ENCODE assay signal across 20 mouse cellular contexts in genomic region chr11:76983641-76984040, GRCm38 (mm10). TPM values are rescaled to one million over a fixed set of nuclear protein-coding genes. Genes with fewer than 3 reads are reported as not detected.
"Had no signal": no experiment of that assay in that cellular context is flagged by ENCODE, and none has a peak within 500 bp of the region (broad histone marks: within the 10 kb centered on the region; RNA-seq: fewer than 3 reads in every experiment).

No protein-coding gene starts in this region.

- H3K4me1 ChIP-seq: limb, embryonic 10.5 days; limb, embryonic 13.5 days; neural tube, embryonic 12.5 days; neural tube, embryonic 15.5 days had no signal

- H3K9me3 ChIP-seq: limb, embryonic 10.5 days; limb, embryonic 13.5 days; megakaryocyte, embryonic 14.5 days; neural tube, embryonic 12.5 days; neural tube, embryonic 15.5 days had no signal

- H3K27me3 ChIP-seq: limb, embryonic 13.5 days; megakaryocyte, embryonic 14.5 days; neural tube, embryonic 12.5 days; neural tube, embryonic 15.5 days had no signal

- H3K9ac ChIP-seq: limb, embryonic 13.5 days; lung, embryonic 14.5 days; neural tube, embryonic 12.5 days; neural tube, embryonic 15.5 days had no signal

- H3K27ac ChIP-seq: kidney, postnatal 0 days; layer of hippocampus, adult 2 months; limb, embryonic 10.5 days; limb, embryonic 13.5 days; macrophage; neural tube, embryonic 12.5 days; neural tube, embryonic 15.5 days had no signal

- ATAC-seq: intestine, postnatal 0 days; lung, postnatal 0 days had no signal

- DNase-seq: kidney, adult 2 months; kidney, postnatal 25 days; layer of hippocampus, adult 9-11 months; lung, embryonic 14.5 days; midbrain, embryonic 14.5 days; thymus, adult 18-20 months; thymus, postnatal 36 days had no signal

- H3K4me3 ChIP-seq: layer of hippocampus, adult 2 months; limb, embryonic 10.5 days; limb, embryonic 13.5 days; neural tube, embryonic 12.5 days; neural tube, embryonic 15.5 days had no signal

- H3K4me2 ChIP-seq: limb, embryonic 13.5 days; lung, embryonic 14.5 days; midbrain, embryonic 11.5 days; neural tube, embryonic 12.5 days; neural tube, embryonic 15.5 days had no signal

RNA-seq across cellular contexts. Expression of gene Slc6a4, which starts 14.8 kb away (rescaled TPM):
- total RNA-seq: layer of hippocampus, adult 2 months; left cerebral cortex, adult 18-20 months; left cerebral cortex, postnatal 25 days had no signal
